Mouse (Mus musculus): ENCODE results near the gene Ston2.

DNA sequence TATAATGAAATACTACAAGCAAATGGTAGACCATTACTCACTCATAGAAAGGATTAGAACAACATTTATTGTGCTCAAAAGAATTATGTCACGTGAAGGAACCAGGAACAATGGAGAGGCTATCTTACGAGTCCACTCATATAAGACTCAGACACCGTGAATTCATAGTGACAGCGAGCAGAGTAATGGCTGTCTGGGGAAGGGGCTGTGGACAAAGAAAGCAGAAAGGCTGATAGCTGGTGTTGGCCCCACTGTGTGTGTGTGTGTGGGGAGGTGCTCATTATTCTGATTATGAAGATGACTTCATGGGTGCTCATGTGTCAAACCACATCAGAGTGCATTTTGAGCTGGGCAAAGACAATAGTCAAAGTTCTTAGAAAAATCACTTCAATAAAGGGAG, 92.4 kb downstream of the Ston2 start:
- no peak for TF ChIP-seq CTCF (IDR thresholded peaks at IDR 0.05; ENCODE audit: low read depth, low read length)
- TF ChIP-seq POLR2AphosphoS5 (IDR thresholded peaks at IDR 0.05; ENCODE audit: insufficient replicate concordance, low read depth, low read length): no peak

Data from G1E (cell line).